Mouse (Mus musculus) layer of hippocampus, adult 9-10 months (tissue): Measurements from ENCODE around the gene Tmem126b.

Experiments
- DNase-seq: peaks from one replicate; pipeline ENCODE4 v3.0.0; 2022; ENCODE audit warnings: low spot score

Gene Tmem126b

DNA sequence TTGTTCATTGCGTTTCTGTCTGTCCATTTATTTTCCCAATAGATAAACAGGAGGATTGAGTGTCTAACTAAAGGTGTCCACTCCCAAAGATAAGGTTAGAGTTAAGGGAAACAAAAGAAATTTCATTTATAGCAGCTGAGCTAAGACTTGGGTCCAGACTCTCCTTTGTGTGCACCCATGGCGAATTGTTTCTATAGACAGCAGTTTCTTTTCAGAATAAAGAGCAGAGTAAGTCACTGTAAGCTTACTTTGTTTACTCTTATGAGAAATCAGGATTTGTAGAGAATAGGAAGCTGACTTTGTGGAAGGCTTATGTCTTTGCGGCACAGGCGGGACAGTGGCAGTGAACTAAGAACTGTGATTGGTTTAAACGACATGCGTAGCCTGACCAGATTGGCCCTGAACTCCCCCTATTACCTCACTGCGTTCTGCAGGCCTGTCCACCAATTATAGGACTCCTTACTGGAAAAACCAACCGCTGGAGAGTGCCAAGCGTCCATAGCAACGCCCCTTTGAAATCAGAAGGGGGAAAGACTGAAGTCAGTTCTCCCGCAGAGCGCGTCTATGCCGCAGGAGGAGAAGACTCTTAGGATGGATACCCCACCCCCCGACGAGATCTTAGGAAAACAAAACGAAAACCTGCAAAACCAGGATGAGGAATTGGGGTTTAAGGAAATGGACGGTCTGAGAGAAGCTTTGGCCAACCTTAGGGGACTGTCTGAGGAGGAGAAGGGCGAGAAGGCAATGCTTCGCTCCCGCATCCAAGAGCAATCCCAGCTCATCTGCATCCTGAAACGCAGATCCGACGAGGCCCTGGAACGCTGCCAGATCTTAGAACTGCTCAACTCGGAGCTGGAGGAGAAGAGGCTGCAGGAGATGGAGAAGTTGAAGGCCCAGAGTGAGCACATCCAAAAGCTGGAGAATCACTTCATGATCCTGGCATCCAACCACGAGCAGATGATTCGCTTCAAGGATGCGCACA is 49.5 kb downstream of the Tmem126b start, which contains the start of gene Ccdc89:
Gene Ccdc89 (plus strand): TSS at position 558 of the 982 bp plus-strand sequence.
- peak; percentile 53 for DNase-seq
